Mouse (Mus musculus): ENCODE results near the gene Olfr214.
"Not testable (repeated sequence)": the region's sequence is repeated elsewhere in the genome, so short reads cannot be mapped to it uniquely, and the experiment has no call there.

The Olfr214 gene

GRCm38 (mm10) chr6:116553935-116554334 is at the start of gene Olfr214:
TSS of gene Olfr214 (plus strand) at chr6:116554235.
- no peak for DNase-seq (ENCODE audit: low spot score)

GRCm38 (mm10) chr6:116506302-116507003 is 47.6 kb upstream of the Olfr214 start, which contains the start of gene Olfr212:
TSS of gene Olfr212 (plus strand) at chr6:116506516.
- DNase-seq (ENCODE audit: low spot score), result not testable (repeated sequence)

GRCm38 (mm10) chr6:116514832-116515231 is 39.2 kb upstream of the Olfr214 start:
- DNase-seq (ENCODE audit: low spot score), result no peak

- no peak for DNase-seq (ENCODE audit: low spot score)
These were observed 15.9 kb upstream of the Olfr214 start, which contains the start of gene Olfr213 for GRCm38 (mm10) chr6:116538156-116538555. TSS of gene Olfr213 (plus strand) at chr6:116538456.

- DNase-seq (ENCODE audit: low spot score), result no peak
These were observed 11.5 kb upstream of the Olfr214 start for GRCm38 (mm10) chr6:116542500-116542899.

- not testable (repeated sequence) for DNase-seq (ENCODE audit: low spot score)
These were observed 3.2 kb upstream of the Olfr214 start, which contains the start of gene Gm5580 for GRCm38 (mm10) chr6:116550841-116551240. TSS of gene Gm5580 (plus strand) at chr6:116551141.

- no peak for DNase-seq (ENCODE audit: low spot score)
These were observed 917 bp downstream of the Olfr214 start for GRCm38 (mm10) chr6:116554952-116555351.

GRCm38 (mm10) chr6:116569834-116570233 is 15.8 kb downstream of the Olfr214 start:
- DNase-seq (ENCODE audit: low spot score), result no peak

GRCm38 (mm10) chr6:116584095-116584494 is 30.1 kb downstream of the Olfr214 start, which contains the start of gene Olfr215:
TSS of gene Olfr215 (minus strand) at chr6:116584195.
- DNase-seq (ENCODE audit: low spot score), result no peak

- DNase-seq (ENCODE audit: low spot score), result not testable (repeated sequence)
These were observed 46.9 kb downstream of the Olfr214 start for GRCm38 (mm10) chr6:116600969-116601368.

GRCm38 (mm10) chr6:116607230-116607629 is 53.2 kb downstream of the Olfr214 start:
- DNase-seq (ENCODE audit: low spot score), result no peak

Data from T-cell, adult 2 months (primary cell).